Mouse (Mus musculus): ENCODE measurements around the gene Vav3. TPM values are rescaled to one million over a fixed set of nuclear protein-coding genes. Genes with fewer than 3 reads are reported as not detected.
"Not testable (repeated sequence)": the region's sequence is repeated elsewhere in the genome, so short reads cannot be mapped to it uniquely, and the experiment has no call there.

The Vav3 gene
- polyA plus RNA-seq, 1 experiment from 2014 or later, result 2.9 TPM

GRCm38 (mm10) chr3:109444077-109444476 is 103.6 kb downstream of the Vav3 start:
- H3K27me3 ChIP-seq (ENCODE audit: control insufficient read depth, insufficient read depth, low read depth, low read length), result no peaks in the 10 kb centered on the region
- H3K4me2 ChIP-seq (ENCODE audit: low read depth, low read length), result no peak overlapping the region
- no peak for ATAC-seq (ENCODE audit: low read depth)
- no peaks in the 10 kb centered on the region for H3K36me3 ChIP-seq (ENCODE audit: control insufficient read depth, insufficient read depth)
- no peaks in the 10 kb centered on the region for H3K9me3 ChIP-seq (replicated peaks; ENCODE audit: control insufficient read depth, low read length)
- WGBS (ENCODE audit: insufficient replicate concordance), result 47% methylated on average over 3 of the region's 3 CpGs
- no peak overlapping the region for H3K9ac ChIP-seq (ENCODE audit: low read depth, low read length)
- H3K4me3 ChIP-seq (ENCODE audit: low read depth, low read length), result no peak overlapping the region
- H3K4me1 ChIP-seq (ENCODE audit: control insufficient read depth, low read depth, low read length), result no peaks in the 10 kb centered on the region
- H3K27ac ChIP-seq (ENCODE audit: low read length), result no peak overlapping the region

GRCm38 (mm10) chr3:109446903-109447302 is 106.5 kb downstream of the Vav3 start:
- Histone ChIP-seq H3K4me2 (ENCODE audit: low read depth, low read length) (no peak overlapping the region), H3K27ac (ENCODE audit: low read length) (no peak overlapping the region), H3K4me3 (ENCODE audit: low read depth, low read length) (no peak overlapping the region), H3K9ac (ENCODE audit: low read depth, low read length) (no peak overlapping the region), H3K27me3 (ENCODE audit: control insufficient read depth, insufficient read depth, low read depth, low read length) (no peaks in the 10 kb centered on the region), H3K36me3 (ENCODE audit: control insufficient read depth, insufficient read depth) (no peaks in the 10 kb centered on the region), H3K9me3 (replicated peaks; ENCODE audit: control insufficient read depth, low read length) (no peaks in the 10 kb centered on the region), H3K4me1 (ENCODE audit: control insufficient read depth, low read depth, low read length) (no peaks in the 10 kb centered on the region)
- no peak for ATAC-seq (ENCODE audit: low read depth)
- WGBS (ENCODE audit: insufficient replicate concordance), result 38% methylated on average over 4 of the region's 4 CpGs

- ATAC-seq (ENCODE audit: low read depth); H3K27ac ChIP-seq (ENCODE audit: low read length); H3K4me1 ChIP-seq (ENCODE audit: control insufficient read depth, low read depth, low read length); H3K9ac ChIP-seq (ENCODE audit: low read depth, low read length); H3K4me2 ChIP-seq (ENCODE audit: low read depth, low read length); H3K4me3 ChIP-seq (ENCODE audit: low read depth, low read length); H3K27me3 ChIP-seq (ENCODE audit: control insufficient read depth, insufficient read depth, low read depth, low read length); H3K36me3 ChIP-seq (ENCODE audit: control insufficient read depth, insufficient read depth); H3K9me3 ChIP-seq (replicated peaks; ENCODE audit: control insufficient read depth, low read length): not testable (repeated sequence)
- WGBS (ENCODE audit: insufficient replicate concordance), result 30% methylated on average over 5 of the region's 5 CpGs
These were observed 107.8 kb downstream of the Vav3 start for GRCm38 (mm10) chr3:109448249-109448648.

GRCm38 (mm10) chr3:109451966-109452365 is 111.5 kb downstream of the Vav3 start:
- H3K4me2 ChIP-seq (ENCODE audit: low read depth, low read length), result no peak overlapping the region
- WGBS (ENCODE audit: insufficient replicate concordance), result 5% methylated on average over 2 of the region's 2 CpGs
- H3K36me3 ChIP-seq (ENCODE audit: control insufficient read depth, insufficient read depth), result no peaks in the 10 kb centered on the region
- H3K27me3 ChIP-seq (ENCODE audit: control insufficient read depth, insufficient read depth, low read depth, low read length), result no peaks in the 10 kb centered on the region
- H3K4me3 ChIP-seq (ENCODE audit: low read depth, low read length), result no peak overlapping the region
- no peak overlapping the region for H3K27ac ChIP-seq (ENCODE audit: low read length)
- ATAC-seq (ENCODE audit: low read depth), result 0 out of 2 replicates have a peak, but pooled peaks have one; percentile 16
- H3K9me3 ChIP-seq (replicated peaks; ENCODE audit: control insufficient read depth, low read length), result no peaks in the 10 kb centered on the region
- no peaks in the 10 kb centered on the region for H3K4me1 ChIP-seq (ENCODE audit: control insufficient read depth, low read depth, low read length)
- H3K9ac ChIP-seq (ENCODE audit: low read depth, low read length), result no peak overlapping the region

GRCm38 (mm10) chr3:109454633-109455032 is 114.2 kb downstream of the Vav3 start:
- Histone ChIP-seq H3K4me1 (ENCODE audit: control insufficient read depth, low read depth, low read length) (no peaks in the 10 kb centered on the region), H3K9ac (ENCODE audit: low read depth, low read length) (no peak overlapping the region), H3K36me3 (ENCODE audit: control insufficient read depth, insufficient read depth) (no peaks in the 10 kb centered on the region), H3K27me3 (ENCODE audit: control insufficient read depth, insufficient read depth, low read depth, low read length) (no peaks in the 10 kb centered on the region), H3K9me3 (replicated peaks; ENCODE audit: control insufficient read depth, low read length) (no peaks in the 10 kb centered on the region), H3K4me3 (ENCODE audit: low read depth, low read length) (no peak overlapping the region), H3K4me2 (ENCODE audit: low read depth, low read length) (no peak overlapping the region), H3K27ac (ENCODE audit: low read length) (no peak overlapping the region)
- no peak for ATAC-seq (ENCODE audit: low read depth)
- WGBS (ENCODE audit: insufficient replicate concordance), result 12% methylated on average over 1 of the region's 1 CpGs

- 67% methylated on average over 1 of the region's 1 CpGs for WGBS (ENCODE audit: insufficient replicate concordance)
- no peak overlapping the region for H3K9ac ChIP-seq (ENCODE audit: low read depth, low read length)
- H3K27ac ChIP-seq (ENCODE audit: low read length), result no peak overlapping the region
- no peaks in the 10 kb centered on the region for H3K4me1 ChIP-seq (ENCODE audit: control insufficient read depth, low read depth, low read length)
- no peak for ATAC-seq (ENCODE audit: low read depth)
- no peak overlapping the region for H3K4me2 ChIP-seq (ENCODE audit: low read depth, low read length)
- H3K9me3 ChIP-seq (replicated peaks; ENCODE audit: control insufficient read depth, low read length), result no peaks in the 10 kb centered on the region
- H3K4me3 ChIP-seq (ENCODE audit: low read depth, low read length), result no peak overlapping the region
- no peaks in the 10 kb centered on the region for H3K27me3 ChIP-seq (ENCODE audit: control insufficient read depth, insufficient read depth, low read depth, low read length)
- no peaks in the 10 kb centered on the region for H3K36me3 ChIP-seq (ENCODE audit: control insufficient read depth, insufficient read depth)
These were observed 115.9 kb downstream of the Vav3 start for GRCm38 (mm10) chr3:109456340-109456739.

GRCm38 (mm10) chr3:109463684-109464083 is 123.2 kb downstream of the Vav3 start:
- no peak overlapping the region for H3K4me2 ChIP-seq (ENCODE audit: low read depth, low read length)
- no peaks in the 10 kb centered on the region for H3K9me3 ChIP-seq (replicated peaks; ENCODE audit: control insufficient read depth, low read length)
- H3K36me3 ChIP-seq (ENCODE audit: control insufficient read depth, insufficient read depth), result no peaks in the 10 kb centered on the region
- ATAC-seq (ENCODE audit: low read depth), result no peak
- H3K27me3 ChIP-seq (ENCODE audit: control insufficient read depth, insufficient read depth, low read depth, low read length), result no peaks in the 10 kb centered on the region
- no peak overlapping the region for H3K9ac ChIP-seq (ENCODE audit: low read depth, low read length)
- WGBS (ENCODE audit: insufficient replicate concordance), result 43% methylated on average over 6 of the region's 6 CpGs
- H3K27ac ChIP-seq (ENCODE audit: low read length), result no peak overlapping the region
- no peaks in the 10 kb centered on the region for H3K4me1 ChIP-seq (ENCODE audit: control insufficient read depth, low read depth, low read length)
- no peak overlapping the region for H3K4me3 ChIP-seq (ENCODE audit: low read depth, low read length)

- ATAC-seq (ENCODE audit: low read depth), result no peak
- no peak overlapping the region for H3K4me3 ChIP-seq (ENCODE audit: low read depth, low read length)
- no peaks in the 10 kb centered on the region for H3K4me1 ChIP-seq (ENCODE audit: control insufficient read depth, low read depth, low read length)
- H3K27ac ChIP-seq (ENCODE audit: low read length), result no peak overlapping the region
- H3K36me3 ChIP-seq (ENCODE audit: control insufficient read depth, insufficient read depth), result no peaks in the 10 kb centered on the region
- no peak overlapping the region for H3K9ac ChIP-seq (ENCODE audit: low read depth, low read length)
- WGBS (ENCODE audit: insufficient replicate concordance), result 48% methylated on average over 8 of the region's 8 CpGs
- H3K4me2 ChIP-seq (ENCODE audit: low read depth, low read length), result no peak overlapping the region
- H3K9me3 ChIP-seq (replicated peaks; ENCODE audit: control insufficient read depth, low read length), result no peaks in the 10 kb centered on the region
- no peaks in the 10 kb centered on the region for H3K27me3 ChIP-seq (ENCODE audit: control insufficient read depth, insufficient read depth, low read depth, low read length)
These were observed 124.1 kb downstream of the Vav3 start for GRCm38 (mm10) chr3:109464600-109464999.

- Histone ChIP-seq H3K4me1 (ENCODE audit: control insufficient read depth, low read depth, low read length) (no peaks in the 10 kb centered on the region), H3K9ac (ENCODE audit: low read depth, low read length) (no peak overlapping the region), H3K9me3 (replicated peaks; ENCODE audit: control insufficient read depth, low read length) (no peaks in the 10 kb centered on the region), H3K27me3 (ENCODE audit: control insufficient read depth, insufficient read depth, low read depth, low read length) (no peaks in the 10 kb centered on the region), H3K36me3 (ENCODE audit: control insufficient read depth, insufficient read depth) (no peaks in the 10 kb centered on the region), H3K4me3 (ENCODE audit: low read depth, low read length) (no peak overlapping the region), H3K27ac (ENCODE audit: low read length) (no peak overlapping the region), H3K4me2 (ENCODE audit: low read depth, low read length) (no peak overlapping the region)
- ATAC-seq (ENCODE audit: low read depth), result no peak
These were observed 126.1 kb downstream of the Vav3 start for GRCm38 (mm10) chr3:109466541-109466940.

GRCm38 (mm10) chr3:109467288-109467687 is 126.8 kb downstream of the Vav3 start:
- H3K4me3 ChIP-seq (ENCODE audit: low read depth, low read length), result no peak overlapping the region
- H3K4me2 ChIP-seq (ENCODE audit: low read depth, low read length), result no peak overlapping the region
- no peaks in the 10 kb centered on the region for H3K4me1 ChIP-seq (ENCODE audit: control insufficient read depth, low read depth, low read length)
- no peaks in the 10 kb centered on the region for H3K36me3 ChIP-seq (ENCODE audit: control insufficient read depth, insufficient read depth)
- ATAC-seq (ENCODE audit: low read depth), result no peak
- no peaks in the 10 kb centered on the region for H3K27me3 ChIP-seq (ENCODE audit: control insufficient read depth, insufficient read depth, low read depth, low read length)
- no peak overlapping the region for H3K9ac ChIP-seq (ENCODE audit: low read depth, low read length)
- H3K9me3 ChIP-seq (replicated peaks; ENCODE audit: control insufficient read depth, low read length), result no peaks in the 10 kb centered on the region
- H3K27ac ChIP-seq (ENCODE audit: low read length), result no peak overlapping the region
- WGBS (ENCODE audit: insufficient replicate concordance), result 33% methylated on average over 4 of the region's 4 CpGs

Measured in liver, embryonic 16.5 days (tissue).